Mouse (Mus musculus) liver, adult 2 months (tissue): Measurements from ENCODE around the gene Oas1a. TPM values are rescaled to one million over a fixed set of nuclear protein-coding genes. Genes with fewer than 3 reads are reported as not detected.
"Not testable (repeated sequence)": the region's sequence is repeated elsewhere in the genome, so short reads cannot be mapped to it uniquely, and the experiment has no call there.

Experiments
- DNase-seq: peaks from one replicate; pipeline ENCODE4 v3.0.0-alpha.2; 2011; ENCODE audit warnings: low read depth, low spot score; ENCODE audit errors: extremely low read depth
- H3K27ac ChIP-seq: fragments of 200-500 bp; replicated peaks from 2 replicates; pipeline ENCODE4 v1.5.1; 2012; ENCODE audit warnings: low read depth, mild to moderate bottlenecking, control low read depth, inconsistent platforms, low read length; ENCODE audit not compliant: insufficient read depth
- H3K27me3 ChIP-seq: fragments of 200-500 bp; 2 replicates; pipeline ENCODE4 v1.6.1; 2012; ENCODE audit warnings: mild to moderate bottlenecking, moderate library complexity, low read length, inconsistent platforms; ENCODE audit not compliant: control insufficient read depth, insufficient read depth
- H3K36me3 ChIP-seq: fragments of 200-500 bp; 2 replicates; pipeline ENCODE4 v1.6.1; 2012; ENCODE audit warnings: low read length, inconsistent platforms; ENCODE audit not compliant: control insufficient read depth, insufficient read depth
- H3K4me1 ChIP-seq: fragments of 200-500 bp; 2 replicates; pipeline ENCODE4 v1.6.1; 2011; ENCODE audit warnings: low read length; ENCODE audit not compliant: control insufficient read depth, insufficient read depth
- H3K4me3 ChIP-seq: fragments of 200-500 bp; 2 replicates; pipeline ENCODE4 v1.5.1; 2011; ENCODE audit warnings: low read depth, mild to moderate bottlenecking, control low read depth, low read length, moderate library complexity; ENCODE audit not compliant: insufficient read depth
- H3K79me2 ChIP-seq: fragments of 200-500 bp; 2 replicates; pipeline ENCODE4 v1.6.1; 2012; ENCODE audit warnings: inconsistent platforms, mild to moderate bottlenecking, low read length, moderate library complexity; ENCODE audit not compliant: control insufficient read depth, insufficient read depth
- H3K9ac ChIP-seq: fragments of 200-500 bp; 2 replicates; pipeline ENCODE4 v1.6.1; 2012; ENCODE audit warnings: low read depth, mild to moderate bottlenecking, control low read depth, inconsistent platforms, low read length
- CTCF ChIP-seq: fragments of 200-500 bp; IDR thresholded peaks from 2 replicates; pipeline ENCODE4 v1.5.1; 2011; ENCODE audit warnings: low read depth, low read length, control low read depth
- POLR2A ChIP-seq: fragments of 200-500 bp; IDR thresholded peaks from 2 replicates; pipeline ENCODE4 v1.6.1; 2011; ENCODE audit warnings: low read length, control low read depth; ENCODE audit not compliant: insufficient read depth; ENCODE audit errors: extremely low read depth
- WGBS: fragments of 180-500 bp; shearing (Covaris S2); methylation state at CpG from one replicate; pipeline ENCODE4 v1.1.7; 2018; 5-methylcytosine and 5-hydroxymethylcytosine counted together
- polyA plus RNA-seq: library from polyadenylated mRNA; depleted of rRNA; stranded (reverse); fragments of >200 nt; gene quantifications from 2 replicates; pipeline ENCODE4 v1.2.3, GENCODE M21; 2012; rRNA removed
- total RNA-seq: library from RNA; depleted of rRNA; stranded (reverse); fragments of >200 nt; gene quantifications from 2 replicates; pipeline ENCODE4 v1.2.3, GENCODE M21; 2014; rRNA removed

Gene Oas1a
- 6.2 and 10.0 TPM in 2 replicates for total RNA-seq
- 1.6 and 6.4 TPM in 2 replicates for polyA plus RNA-seq

GRCm38 (mm10) chr5:120906791-120907733 is at the start of gene Oas1a:
Gene Oas1a, minus strand, starts transcription at chr5:120907521.
- peak; percentile 13 for DNase-seq
- not testable (repeated sequence) for H3K27ac ChIP-seq, H3K4me1 ChIP-seq, H3K27me3 ChIP-seq, H3K36me3 ChIP-seq, H3K79me2 ChIP-seq
- 28% methylated on average over 9 of the region's 12 CpGs for WGBS
- Histone ChIP-seq H3K4me3 (peak within 1 kb of the TSS; percentile 29), H3K9ac (peak within 1 kb of the TSS; percentile 4; the same call in 1 of the 2 replicates)

GRCm38 (mm10) chr5:120953974-120954373 is 46.7 kb upstream of the Oas1a start:
- no peak overlapping the region for H3K4me3 ChIP-seq
- no peak for DNase-seq
- no peak overlapping the region for H3K9ac ChIP-seq
- H3K79me2 ChIP-seq = no peaks in the 10 kb centered on the region
- no peaks in the 10 kb centered on the region for H3K36me3 ChIP-seq
- no peak overlapping the region for H3K27ac ChIP-seq
- TF ChIP-seq CTCF (peak; percentile 76), POLR2A (no peak)
- 0 out of 2 replicates have a peak, but pooled peaks cover 2% of the 10 kb centered on the region for H3K27me3 ChIP-seq
- no peaks in the 10 kb centered on the region for H3K4me1 ChIP-seq
- WGBS = 21% methylated on average over 5 of the region's 5 CpGs

GRCm38 (mm10) chr5:120952242-120952770 is 45.0 kb upstream of the Oas1a start:
- 0 out of 2 replicates have a peak, but pooled peaks cover 2% of the 10 kb centered on the region for H3K27me3 ChIP-seq
- no peak for DNase-seq
- H3K9ac ChIP-seq = no peak overlapping the region
- TF ChIP-seq POLR2A = no peak
- TF ChIP-seq CTCF = no peak
- WGBS = 65% methylated on average over 10 of the region's 10 CpGs
- no peaks in the 10 kb centered on the region for H3K36me3 ChIP-seq
- no peak overlapping the region for H3K4me3 ChIP-seq
- H3K27ac ChIP-seq = no peak overlapping the region
- H3K79me2 ChIP-seq = no peaks in the 10 kb centered on the region
- no peaks in the 10 kb centered on the region for H3K4me1 ChIP-seq

GRCm38 (mm10) chr5:120942076-120942475 is 34.8 kb upstream of the Oas1a start:
- 69% methylated on average over 10 of the region's 10 CpGs for WGBS
- Histone ChIP-seq H3K27ac (no peak overlapping the region), H3K79me2 (no peaks in the 10 kb centered on the region), H3K27me3 (no peaks in the 10 kb centered on the region), H3K4me1 (no peaks in the 10 kb centered on the region), H3K36me3 (no peaks in the 10 kb centered on the region), H3K9ac (no peak overlapping the region), H3K4me3 (no peak overlapping the region)
- TF ChIP-seq POLR2A = no peak
- no peak for TF ChIP-seq CTCF
- DNase-seq = no peak

GRCm38 (mm10) chr5:120938586-120938985 is 31.3 kb upstream of the Oas1a start:
- no peaks in the 10 kb centered on the region for H3K36me3 ChIP-seq
- H3K27me3 ChIP-seq = no peaks in the 10 kb centered on the region
- TF ChIP-seq CTCF (no peak), POLR2A (no peak)
- no peak overlapping the region for H3K27ac ChIP-seq
- no peak overlapping the region for H3K4me3 ChIP-seq
- H3K79me2 ChIP-seq = no peaks in the 10 kb centered on the region
- H3K4me1 ChIP-seq = no peaks in the 10 kb centered on the region
- no peak for DNase-seq
- WGBS = 39% methylated on average over 8 of the region's 8 CpGs
- no peak overlapping the region for H3K9ac ChIP-seq

GRCm38 (mm10) chr5:120937841-120938240 is 30.5 kb upstream of the Oas1a start:
- DNase-seq = no peak

More at GRCm38 (mm10) chr5:120937841-120938240, 30.5 kb upstream of the Oas1a start:
- Histone ChIP-seq H3K27me3 (no peaks in the 10 kb centered on the region), H3K9ac (no peak overlapping the region), H3K4me1 (no peaks in the 10 kb centered on the region), H3K36me3 (no peaks in the 10 kb centered on the region), H3K79me2 (no peaks in the 10 kb centered on the region), H3K27ac (no peak overlapping the region), H3K4me3 (no peak overlapping the region)
- TF ChIP-seq POLR2A (no peak), CTCF (no peak)
- WGBS = 84% methylated on average over 4 of the region's 4 CpGs
